Mouse (Mus musculus) inflammation-experienced regulatory T-cells (primary cell): Measurements from ENCODE around the gene Ppp1r18. TPM values are rescaled to one million over a fixed set of nuclear protein-coding genes. Genes with fewer than 3 reads are reported as not detected.

Experiments
- polyA plus RNA-seq, 2 experiments: library from polyadenylated mRNA; unstranded; fragments of 100-300 nt; shearing (Covaris generic); gene quantifications; one replicate each; pipeline ENCODE4 v1.2.1; 2017

Gene Ppp1r18
- 100 to 1,000 TPM; 514 to 647 TPM for polyA plus RNA-seq

GRCm38 (mm10) chr17:35865481-35866280 lies at the start of gene Ppp1r18:
Ppp1r18 (plus strand) TSS chr17:35865593.

GRCm38 (mm10) chr17:35821439-35822430 lies 43.7 kb upstream of the Ppp1r18 start, which contains the start of gene Ier3:
Ier3 (plus strand) TSS chr17:35821684.

GRCm38 (mm10) chr17:35822964-35823937 lies 42.1 kb upstream of the Ppp1r18 start, which contains the start of gene Flot1:
Flot1 (plus strand) TSS chr17:35823230.

DNA sequence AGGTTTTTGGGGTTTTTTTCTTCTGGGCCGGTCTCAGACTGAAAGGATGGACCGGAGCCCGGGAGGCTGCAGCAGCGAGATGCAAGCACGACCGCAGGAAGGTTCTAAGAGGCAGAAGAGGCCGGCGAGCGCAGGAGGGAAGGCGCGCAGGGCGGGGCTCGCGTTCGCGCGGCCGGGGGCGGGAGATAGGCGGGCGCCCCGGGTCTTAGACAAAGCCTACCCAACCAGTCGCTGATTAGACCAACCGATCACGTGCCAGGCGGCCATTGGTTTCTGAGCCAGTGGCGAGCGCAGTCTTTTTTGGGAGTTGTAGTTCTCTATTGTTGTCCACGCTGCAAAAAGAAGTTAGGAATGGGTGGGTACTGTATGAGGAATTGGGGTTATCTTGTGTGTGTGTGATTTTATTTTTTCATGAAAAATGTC lies 27.3 kb upstream of the Ppp1r18 start, which contains the start of gene Tubb5:
Gene Tubb5, minus strand, starts transcription at position 185 of the 423 bp plus-strand sequence.

GRCm38 (mm10) chr17:35841076-35841950 lies 24.1 kb upstream of the Ppp1r18 start, which contains the start of gene Mdc1:
Mdc1 (plus strand) TSS chr17:35841515.

GRCm38 (mm10) chr17:35861198-35861857 lies 4.1 kb upstream of the Ppp1r18 start, which contains the start of gene Nrm:
Nrm (plus strand) TSS chr17:35861318.

DNA sequence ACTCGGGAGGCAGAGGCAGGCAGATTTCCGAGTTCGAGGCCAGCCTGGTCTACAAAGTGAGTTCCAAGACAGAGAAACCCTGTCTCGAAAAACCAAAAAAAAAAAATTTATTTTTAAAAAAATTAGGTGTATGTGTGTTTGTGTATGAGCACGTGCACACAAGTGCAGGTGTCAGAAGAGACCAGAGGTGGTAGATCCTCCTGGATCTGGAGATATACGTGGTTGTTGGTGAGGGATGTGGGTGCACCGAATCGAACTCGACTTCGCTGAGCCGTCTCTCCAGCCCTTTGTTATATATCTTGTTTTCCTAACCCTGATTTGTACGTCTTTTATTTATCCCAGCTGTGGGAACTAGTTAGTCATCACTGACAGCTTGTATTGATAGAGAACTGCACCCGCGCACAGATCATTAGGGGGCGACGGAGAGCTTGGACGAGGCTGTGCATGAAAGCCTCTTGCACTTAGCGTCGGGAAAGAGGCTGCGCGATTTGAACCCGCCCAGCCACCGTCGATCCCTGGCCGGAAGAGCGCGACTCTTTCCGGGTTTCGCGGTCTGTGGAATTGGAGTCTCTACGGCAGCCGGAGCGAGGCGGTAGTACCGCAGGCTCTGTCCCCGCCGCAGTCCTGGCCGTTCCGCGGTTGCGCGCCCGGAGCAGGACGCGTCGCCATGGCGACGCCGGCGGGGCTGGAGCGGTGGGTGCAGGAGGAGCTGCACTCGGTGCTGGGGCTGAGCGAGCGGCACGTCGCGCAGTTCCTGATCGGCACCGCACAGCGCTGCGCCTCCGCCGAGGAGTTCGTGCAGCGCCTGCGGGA lies 14.1 kb downstream of the Ppp1r18 start, which contains the start of gene Dhx16:
Gene Dhx16, plus strand, starts transcription at position 575 of the 813 bp plus-strand sequence.

GRCm38 (mm10) chr17:35896781-35897643 lies 31.6 kb downstream of the Ppp1r18 start, which contains the start of gene 2310061I04Rik:
2310061I04Rik (minus strand) TSS chr17:35897431.

DNA sequence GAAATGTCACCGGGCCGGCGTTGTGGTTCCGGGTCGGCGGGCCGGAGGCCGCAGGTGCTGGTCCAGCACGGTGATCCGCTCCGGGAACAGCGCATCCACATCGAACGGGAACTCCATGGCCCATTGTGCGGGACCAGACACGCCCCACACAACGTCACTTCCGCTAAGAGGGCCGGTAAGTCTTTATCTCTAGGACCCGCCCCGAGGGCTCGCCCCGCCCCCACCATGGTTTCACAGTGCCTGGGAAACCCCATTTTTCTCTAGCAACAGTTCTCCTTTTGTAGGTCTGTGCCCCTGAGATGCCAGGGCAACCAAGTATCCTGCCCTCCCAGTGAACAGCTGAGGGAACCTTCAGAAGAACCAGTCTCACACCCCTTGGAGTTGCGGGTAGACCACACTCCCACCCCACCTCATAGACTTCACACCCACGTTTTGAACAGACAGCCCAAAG lies 44.6 kb downstream of the Ppp1r18 start, which contains the start of gene Atat1:
Gene Atat1, minus strand, starts transcription at position 157 of the 451 bp plus-strand sequence.

DNA sequence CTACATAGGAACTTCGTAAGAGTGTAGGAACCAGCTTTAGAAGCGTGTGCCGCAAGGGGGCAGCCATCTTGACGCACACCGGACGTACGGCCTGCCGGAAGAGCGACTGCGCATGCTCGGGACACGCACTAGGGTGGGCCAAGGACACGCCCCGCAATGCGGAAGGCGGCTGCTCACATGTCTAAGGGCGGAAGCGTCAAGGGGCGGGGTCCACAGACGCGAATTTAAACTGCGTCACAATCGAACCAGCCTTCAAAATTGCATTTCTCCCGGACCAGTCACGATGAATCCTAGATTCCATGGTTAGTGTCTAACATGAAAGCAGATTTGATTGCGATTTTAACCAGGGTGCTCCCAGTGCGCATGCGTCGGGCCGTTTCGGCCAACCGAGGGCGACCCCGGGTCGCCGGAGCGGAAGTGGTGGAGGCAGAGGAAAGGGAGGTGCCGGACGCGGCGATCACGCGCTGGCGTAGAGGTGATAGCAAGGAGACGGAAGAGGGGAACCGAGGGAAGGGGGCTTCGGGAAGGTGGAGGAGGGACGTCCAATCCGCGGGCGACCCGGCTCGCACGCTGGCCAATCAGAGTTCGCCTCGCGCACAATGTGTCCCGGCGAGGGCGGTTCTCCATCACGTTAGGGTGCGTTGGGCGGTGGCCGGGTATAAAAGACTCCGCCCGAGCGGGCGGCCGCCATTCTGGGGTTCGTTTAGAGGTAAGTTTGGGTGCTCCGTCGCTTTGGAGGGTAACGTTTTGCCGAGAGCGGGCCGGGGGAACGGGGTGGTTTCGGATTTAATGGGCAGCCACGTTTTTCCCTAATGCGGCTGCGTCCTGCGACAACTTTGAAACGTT lies 51.1 kb downstream of the Ppp1r18 start, which contains the start of the genes Mrps18b and Ppp1r10:
Gene Mrps18b, minus strand, starts transcription at position 93 of the 846 bp plus-strand sequence.
Gene Ppp1r10, plus strand, starts transcription at position 138 of the 846 bp plus-strand sequence.

Other genes with a start within 250 kb of the Ppp1r18 start
- gene Gm9573, start 239.0 kb upstream of the Ppp1r18 start, polyA plus RNA-seq, result not detected
- gene Mucl3, start 221.9 kb upstream of the Ppp1r18 start, polyA plus RNA-seq, result not detected
- 10 to 100 TPM; 27.1 to 30.7 TPM for gene Vars2, start 198.0 kb upstream of the Ppp1r18 start, polyA plus RNA-seq
- 10 to 100 TPM; 24.3 to 29.4 TPM for gene Gtf2h4, start 191.9 kb upstream of the Ppp1r18 start, polyA plus RNA-seq
- gene Ddr1, start 161.0 kb upstream of the Ppp1r18 start, polyA plus RNA-seq, result 10 to 100 TPM in 1 of 2 experiments, 1 to 10 TPM in 1; 6.2 to 13.2 TPM
- gene Ier3, start 43.9 kb upstream of the Ppp1r18 start, polyA plus RNA-seq, result 10 to 100 TPM in 1 of 2 experiments, 1 to 10 TPM in 1; 1.3 to 15.6 TPM
- 10 to 100 TPM; 50.7 to 73.5 TPM for gene Flot1, start 42.4 kb upstream of the Ppp1r18 start, polyA plus RNA-seq
- 100 to 1,000 TPM in 1 of 2 experiments, 10 to 100 TPM in 1; 97.3 to 106 TPM for gene Tubb5, start 27.3 kb upstream of the Ppp1r18 start, polyA plus RNA-seq
- 10 to 100 TPM; 11.1 to 14.2 TPM for gene Mdc1, start 24.1 kb upstream of the Ppp1r18 start, polyA plus RNA-seq
- 10 to 100 TPM; 18.1 to 29.3 TPM for gene Nrm, start 4.3 kb upstream of the Ppp1r18 start, polyA plus RNA-seq
- 10 to 100 TPM; 63.2 to 63.3 TPM for gene Dhx16, start 14.2 kb downstream of the Ppp1r18 start, polyA plus RNA-seq
- 10 to 100 TPM; 46.1 to 55.6 TPM for gene 2310061I04Rik, start 31.8 kb downstream of the Ppp1r18 start, polyA plus RNA-seq
- gene Atat1, start 44.5 kb downstream of the Ppp1r18 start, polyA plus RNA-seq, result 10 to 100 TPM; 17.2 to 20.9 TPM
- gene Mrps18b, start 50.8 kb downstream of the Ppp1r18 start, polyA plus RNA-seq, result 10 to 100 TPM; 68.4 to 80.0 TPM
- gene Ppp1r10, start 50.8 kb downstream of the Ppp1r18 start, polyA plus RNA-seq, result 10 to 100 TPM; 51.4 to 69.4 TPM
- 100 to 1,000 TPM; 127 to 153 TPM for gene Abcf1, start 104.2 kb downstream of the Ppp1r18 start, polyA plus RNA-seq
- gene Gnl1, start 114.3 kb downstream of the Ppp1r18 start, polyA plus RNA-seq, result 10 to 100 TPM; 72.7 to 92.0 TPM
- gene Prr3, start 114.6 kb downstream of the Ppp1r18 start, polyA plus RNA-seq, result 10 to 100 TPM; 42.7 to 43.0 TPM
- 10 to 100 TPM; 21.7 to 27.2 TPM for gene H2-T24, start 155.0 kb downstream of the Ppp1r18 start, polyA plus RNA-seq
- gene H2-T23, start 167.3 kb downstream of the Ppp1r18 start, polyA plus RNA-seq, result 100 to 1,000 TPM; 636 to 770 TPM
- 100 to 1,000 TPM; 196 to 203 TPM for gene H2-T22, start 177.2 kb downstream of the Ppp1r18 start, polyA plus RNA-seq
- gene Gm6034, start 177.4 kb downstream of the Ppp1r18 start, polyA plus RNA-seq, result under 1 TPM; 0.31 to 0.40 TPM
- not detected for gene Gm11127, start 192.8 kb downstream of the Ppp1r18 start, polyA plus RNA-seq